Mouse (Mus musculus): Measurements from ENCODE around the gene Ikzf1.

DNA sequence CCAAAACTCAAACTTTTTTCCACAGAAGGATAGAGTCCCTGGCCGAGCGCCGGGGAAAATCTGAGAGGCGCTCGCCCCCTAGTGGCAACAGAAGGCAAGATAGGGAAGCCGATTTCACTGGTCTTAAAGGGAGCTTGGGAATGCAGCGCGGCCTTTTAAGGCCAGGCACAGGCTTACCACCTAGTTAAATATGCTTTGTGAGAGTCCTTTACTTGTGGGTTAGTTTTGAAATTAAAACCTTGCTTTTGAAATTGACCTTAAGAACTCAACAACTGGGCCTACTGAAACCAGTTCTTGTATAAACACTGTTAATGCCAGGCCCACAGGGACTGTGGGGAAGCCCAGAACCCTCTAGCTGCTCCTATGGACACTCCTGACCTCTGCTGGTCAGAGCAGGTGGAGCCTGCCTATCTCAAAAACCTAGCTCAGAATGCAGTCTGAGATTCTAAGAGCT is 103.7 kb downstream of the Ikzf1 start:
- TF ChIP-seq POLR2A (IDR thresholded peaks at IDR 0.05; ENCODE audit: extremely low read depth, insufficient read depth, low read length) (no peak), CTCF (IDR thresholded peaks at IDR 0.05; ENCODE audit: low read depth, low read length) (peak; percentile 84)

Data from liver, adult 2 months (tissue).